Mouse (Mus musculus) liver, embryonic 14.5 days (tissue): ENCODE data around the gene Mccc1.

Source experiments
- CTCF ChIP-seq: IDR thresholded peaks from 2 replicates; pipeline ENCODE4 v1.5.1; 2016; ENCODE audit warnings: antibody characterized with exemption, low read depth, control low read depth
- EP300 ChIP-seq: IDR thresholded peaks from 2 replicates; pipeline ENCODE4 v1.6.1; 2016; ENCODE audit warnings: antibody characterized with exemption, low read depth

- TF ChIP-seq CTCF, result no peak
- no peak for TF ChIP-seq EP300
Observed at GRCm38 (mm10) chr3:35932735-35933404, 67.6 kb downstream of the Mccc1 start.
